Mouse (Mus musculus) lung, postnatal 0 days (tissue): ENCODE results near the gene Plxnd1.

Source experiments
- CTCF ChIP-seq: IDR thresholded peaks from 2 replicates; pipeline ENCODE4 v1.5.1; 2016; ENCODE audit warnings: antibody characterized with exemption, mild to moderate bottlenecking
- EP300 ChIP-seq: IDR thresholded peaks from 2 replicates; pipeline ENCODE4 v1.6.1; 2016; ENCODE audit warnings: antibody characterized with exemption, mild to moderate bottlenecking, control low read depth

DNA sequence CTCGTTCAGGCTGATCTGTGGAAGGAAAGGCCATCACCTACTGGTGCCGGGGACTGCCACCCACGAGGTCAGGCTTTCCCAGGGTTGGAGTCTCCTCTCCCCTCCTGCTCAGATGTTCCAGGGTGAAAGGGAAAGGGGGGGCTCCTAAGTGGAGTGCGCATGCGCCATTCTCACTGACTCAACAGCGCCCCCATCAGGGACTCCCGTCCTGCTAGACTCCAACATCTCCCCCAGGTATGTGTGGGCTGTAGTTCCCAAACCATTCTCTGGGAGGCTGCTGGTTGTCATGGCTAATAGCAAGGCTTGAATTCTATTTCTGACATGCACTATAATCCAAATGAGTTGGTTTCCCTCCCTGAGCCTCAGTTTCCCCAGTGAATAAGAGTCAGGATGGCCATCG is 16.2 kb downstream of the Plxnd1 start:
- peak; percentile 48 for TF ChIP-seq CTCF
- no peak for TF ChIP-seq EP300
